ENCODE assay signal across 8 mouse cellular contexts in genomic region chr5:30342601-30343015, GRCm38 (mm10).
DNase-seq lines count a peak whose midpoint lies in the region; ATAC-seq and TF ChIP-seq lines count a peak whose summit lies in the region.

No protein-coding gene starts in this region.

- TF ChIP-seq EP300 in liver, postnatal 0 days (IDR thresholded peaks at IDR 0.05; ENCODE audit: low read depth), result no peak

- peak overlapping the region; percentile 24; the same call in 1 of the 2 replicates for H3K9ac ChIP-seq in kidney, embryonic 16.5 days (replicated peaks; ENCODE audit: low read length)
- no peak overlapping the region for H3K9ac ChIP-seq in liver, postnatal 0 days (replicated peaks)

- H3K36me3 ChIP-seq in kidney, embryonic 16.5 days (ENCODE audit: insufficient read depth, low read length), result no peaks in the 10 kb centered on the region
- H3K36me3 ChIP-seq in hindbrain, embryonic 10.5 days, result no peaks in the 10 kb centered on the region
- H3K36me3 ChIP-seq in liver, postnatal 0 days (replicated peaks; ENCODE audit: insufficient read depth, low read length), result no peaks in the 10 kb centered on the region

- no peak overlapping the region for H3K27ac ChIP-seq in kidney, embryonic 16.5 days (ENCODE audit: low read length)
- H3K27ac ChIP-seq in cerebellum, adult 2 months (ENCODE audit: insufficient read depth, low read length), result no peak overlapping the region
- peak overlapping the region; percentile 46 for H3K27ac ChIP-seq in hindbrain, embryonic 10.5 days
- H3K27ac ChIP-seq in liver, postnatal 0 days (ENCODE audit: low read depth), result no peak overlapping the region

- ATAC-seq in kidney, embryonic 16.5 days (ENCODE audit: low FRiP score, low TSS enrichment), result peak; percentile 70; the same call in 1 of the 2 replicates
- no peak for ATAC-seq in liver, postnatal 0 days

- H3K4me1 ChIP-seq in kidney, embryonic 16.5 days (ENCODE audit: insufficient read depth, low read length), result peaks cover 3% of the 10 kb centered on the region
- peaks cover 19% of the 10 kb centered on the region for H3K4me1 ChIP-seq in cerebellum, adult 2 months (ENCODE audit: control insufficient read depth, insufficient read depth, low read length)
- peaks cover 9% of the 10 kb centered on the region for H3K4me1 ChIP-seq in hindbrain, embryonic 10.5 days (replicated peaks)
- H3K4me1 ChIP-seq in liver, postnatal 0 days (ENCODE audit: insufficient read depth), result no peaks in the 10 kb centered on the region

- H3K4me2 ChIP-seq in kidney, embryonic 16.5 days (replicated peaks; ENCODE audit: low read depth, low read length), result peak overlapping the region; percentile 54
- H3K4me2 ChIP-seq in liver, postnatal 0 days (ENCODE audit: low read depth, low read length), result peak overlapping the region; percentile 36

- no peaks in the 10 kb centered on the region; the same call in 1 of the 2 replicates for H3K27me3 ChIP-seq in kidney, embryonic 16.5 days (ENCODE audit: insufficient read depth, low read length)
- no peaks in the 10 kb centered on the region for H3K27me3 ChIP-seq in cerebellum, adult 2 months (ENCODE audit: control insufficient read depth, insufficient read depth, low read length)
- H3K27me3 ChIP-seq in hindbrain, embryonic 10.5 days (ENCODE audit: insufficient read depth, poor library complexity, severe bottlenecking), result peaks cover 18% of the 10 kb centered on the region
- no peaks in the 10 kb centered on the region for H3K27me3 ChIP-seq in liver, postnatal 0 days (ENCODE audit: insufficient read depth, low read length)

- no peak for DNase-seq in kidney, adult 9 months
- peak; percentile 62 to 77 for DNase-seq in cerebellum, adult 2 months
- no peak for DNase-seq in hindbrain, embryonic 10.5 days (ENCODE audit: low spot score)
- no peak for DNase-seq in liver, postnatal 0 days
- DNase-seq in layer of hippocampus, adult 11-12 months (ENCODE audit: low spot score), result no peak
- no peak for DNase-seq in adrenal gland, postnatal 10 days
- DNase-seq in heart, adult 8-10 months (ENCODE audit: low spot score), result no peak

- H3K9me3 ChIP-seq in kidney, embryonic 16.5 days (ENCODE audit: low read length), result no peaks in the 10 kb centered on the region
- H3K9me3 ChIP-seq in hindbrain, embryonic 10.5 days, result no peaks in the 10 kb centered on the region
- H3K9me3 ChIP-seq in liver, postnatal 0 days (ENCODE audit: low read length), result no peaks in the 10 kb centered on the region

- TF ChIP-seq CTCF in cerebellum, adult 2 months (IDR thresholded peaks at IDR 0.05; ENCODE audit: borderline replicate concordance, insufficient read depth, low read depth, low read length), result no peak
- TF ChIP-seq CTCF in liver, postnatal 0 days (IDR thresholded peaks at IDR 0.05; ENCODE audit: low read depth), result no peak

- H3K4me3 ChIP-seq in kidney, embryonic 16.5 days (ENCODE audit: low read length), result peak overlapping the region; percentile 30
- H3K4me3 ChIP-seq in cerebellum, adult 2 months (replicated peaks; ENCODE audit: insufficient read depth, low read depth, low read length), result peak overlapping the region; percentile 5
- peak overlapping the region; percentile 50 for H3K4me3 ChIP-seq in hindbrain, embryonic 10.5 days
- no peak overlapping the region for H3K4me3 ChIP-seq in liver, postnatal 0 days (ENCODE audit: low read depth, low read length)

- TF ChIP-seq POLR2A in cerebellum, adult 2 months (IDR thresholded peaks at IDR 0.05; ENCODE audit: borderline replicate concordance, insufficient read depth, low read length), result no peak

- WGBS in kidney, embryonic 16.5 days, result 10% methylated on average over 17 of the region's 17 CpGs
- 11% methylated on average over 17 of the region's 17 CpGs for WGBS in cerebellum, adult 2 months
- 4% methylated on average over 17 of the region's 17 CpGs for WGBS in hindbrain, embryonic 10.5 days
- WGBS in liver, postnatal 0 days (ENCODE audit: insufficient replicate concordance), result 19% methylated on average over 17 of the region's 17 CpGs

Comparison
In these comparisons a context has a peak if more than half of its experiments do, and no peak if none do; other contexts are left out.
1. DNase-seq: peak in cerebellum, adult 2 months (2 of 2); none in kidney, adult 9 months (single experiment), hindbrain, embryonic 10.5 days (single experiment), liver, postnatal 0 days (single experiment), layer of hippocampus, adult 11-12 months (single experiment), adrenal gland, postnatal 10 days (single experiment) and heart, adult 8-10 months (single experiment).